Mouse (Mus musculus) CD8-positive naive resting alpha-beta T cell, adult 2 months (primary cell): ENCODE measurements around the gene Ms4a5.

ENCODE experiments used
- DNase-seq, 2 experiments: peaks; one replicate each; pipeline ENCODE4 v3.0.0; 2022; ENCODE audit warnings: low read depth in 2 of 2, low spot score in 2 of 2

Ms4a5 gene

GRCm38 (mm10) chr19:11232348-11232747, 51.3 kb downstream of the Ms4a5 start, which contains the start of gene Ms4a12:
Ms4a12 (minus strand) TSS chr19:11232448.
- DNase-seq, result no peak
